Mouse (Mus musculus) cerebellum, adult 11 months (tissue): ENCODE results near the gene B4gat1.
"Not testable (repeated sequence)": the region's sequence is repeated elsewhere in the genome, so short reads cannot be mapped to it uniquely, and the experiment has no call there.

Source experiments
- DNase-seq: peaks from one replicate; pipeline ENCODE4 v3.0.0; 2022

B4gat1 gene

DNA sequence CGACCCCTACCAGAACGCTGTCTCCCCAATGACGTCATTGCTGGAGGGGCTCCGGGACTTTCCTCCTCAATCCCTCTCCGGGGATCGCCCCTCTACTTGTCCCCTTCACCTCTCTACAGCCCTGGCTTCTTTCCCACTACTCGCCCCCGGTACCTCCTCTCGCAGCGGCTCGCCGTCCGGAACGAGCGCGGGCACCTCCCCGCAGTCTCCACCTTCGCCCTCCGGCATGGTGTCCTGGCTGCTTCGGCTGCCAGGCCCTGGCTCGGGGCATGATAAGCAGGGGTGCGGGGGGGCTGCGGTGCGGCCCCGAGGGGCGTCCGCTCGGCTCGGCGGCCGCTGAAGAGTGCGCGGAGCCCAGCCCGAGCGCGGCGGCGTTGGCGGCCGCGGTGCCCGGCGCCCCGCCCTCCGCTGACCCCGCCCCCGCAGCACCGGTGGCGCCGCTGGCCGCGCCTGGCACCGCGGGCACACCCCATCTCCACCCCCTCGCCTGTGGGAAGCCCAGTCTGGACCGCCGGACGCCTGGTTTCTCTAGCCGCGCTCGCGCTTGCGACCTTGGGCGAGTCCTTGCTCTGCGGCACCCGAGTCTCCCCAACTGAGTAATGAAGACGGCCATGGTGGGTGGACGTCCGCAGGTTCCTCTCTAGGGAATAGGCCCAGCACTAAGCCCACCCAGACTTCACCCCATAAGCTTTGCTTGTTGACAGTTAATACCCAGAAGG is 46.7 kb downstream of the B4gat1 start, which contains the start of gene Tmem151a:
TSS of gene Tmem151a (minus strand) at position 387 of the 719 bp plus-strand sequence.
- DNase-seq = peak; percentile 72

DNA sequence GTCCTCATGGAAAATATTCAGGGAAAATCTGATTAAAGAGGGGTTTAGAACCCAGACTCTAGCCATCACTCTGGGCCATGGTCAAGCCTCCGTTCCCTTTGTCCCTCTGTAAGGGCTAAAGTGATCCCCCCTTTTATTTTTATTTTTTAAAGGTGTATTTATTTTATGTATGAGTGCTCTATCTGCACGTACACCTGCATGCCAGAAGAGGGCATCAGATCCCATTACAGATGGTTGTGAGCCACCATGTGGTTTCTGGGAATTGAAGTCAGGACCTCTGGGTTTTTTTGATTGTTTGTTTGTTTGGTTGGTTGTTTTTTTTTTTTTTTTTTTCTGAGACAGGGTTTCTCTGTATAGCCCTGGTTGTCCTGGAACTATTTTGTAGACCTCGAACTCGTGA is 47.9 kb downstream of the B4gat1 start:
- DNase-seq = not testable (repeated sequence)

DNA sequence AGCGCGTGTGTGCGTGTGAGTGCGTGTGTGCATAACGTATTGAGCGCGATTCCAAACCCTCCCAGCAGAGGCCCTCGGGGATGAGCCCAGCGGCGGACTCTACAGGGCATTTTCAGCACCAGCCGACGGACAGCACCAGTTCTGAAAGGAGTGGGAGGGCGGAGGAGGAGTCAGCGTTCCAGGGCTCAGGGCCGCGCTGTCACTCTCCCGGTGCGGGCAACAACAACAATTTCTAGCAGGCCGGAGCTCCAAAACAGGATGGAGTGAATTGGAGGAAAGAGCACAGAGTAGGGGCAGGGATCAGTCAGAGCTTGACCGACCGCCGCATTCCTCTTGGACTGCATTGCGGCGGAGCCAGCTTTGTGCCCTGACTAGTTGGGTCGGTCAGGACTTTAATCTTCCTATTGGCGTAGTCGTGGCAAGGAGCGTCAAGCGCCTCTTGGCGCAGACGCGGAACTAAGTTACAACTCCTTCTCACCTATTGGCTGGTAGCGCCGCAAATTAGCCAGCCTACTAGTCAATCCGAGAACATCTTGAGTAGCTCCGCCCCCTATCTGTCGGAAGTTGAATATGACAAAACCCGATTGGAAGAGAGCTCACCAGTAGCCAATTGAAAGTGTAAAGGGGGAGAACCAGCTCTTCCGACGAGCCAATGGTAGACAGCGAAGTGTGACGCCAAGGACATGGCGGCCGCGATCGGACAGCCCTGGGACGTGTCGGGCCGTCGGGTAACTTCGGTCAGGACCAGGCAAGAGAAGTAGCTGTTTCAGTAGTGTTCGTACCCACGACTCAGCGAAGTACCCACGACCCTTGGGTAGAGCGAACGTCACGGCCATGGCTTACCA is 49.5 kb downstream of the B4gat1 start, which contains the start of gene Yif1a:
TSS of gene Yif1a (plus strand) at position 655 of the 845 bp plus-strand sequence.
- DNase-seq = peak; percentile 93

DNA sequence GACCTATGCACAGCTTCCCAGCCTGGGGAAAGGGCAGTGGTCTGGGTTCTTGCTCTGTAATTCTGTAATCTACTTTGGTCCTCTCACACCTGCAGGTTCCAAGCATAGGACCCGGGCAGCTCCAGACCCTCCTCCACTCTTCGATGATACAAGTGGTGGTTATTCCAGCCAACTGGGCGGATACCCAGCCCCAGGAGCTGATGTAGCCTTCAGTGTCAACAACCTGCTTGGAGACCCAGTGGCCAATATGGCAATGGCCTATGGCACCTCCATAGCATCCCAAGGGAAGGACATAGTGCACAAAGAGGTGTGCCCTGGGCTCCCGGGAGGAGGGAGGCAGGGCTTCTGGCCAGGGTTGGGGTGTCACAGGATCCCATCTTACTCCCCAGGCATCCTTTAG is 50.7 kb downstream of the B4gat1 start:
- peak; percentile 32 for DNase-seq
